Mouse (Mus musculus): ENCODE results near the gene Spon2. TPM values are rescaled to one million over a fixed set of nuclear protein-coding genes. Genes with fewer than 3 reads are reported as not detected.

Gene Spon2
- polyA plus RNA-seq, 1 experiment = not detected

DNA sequence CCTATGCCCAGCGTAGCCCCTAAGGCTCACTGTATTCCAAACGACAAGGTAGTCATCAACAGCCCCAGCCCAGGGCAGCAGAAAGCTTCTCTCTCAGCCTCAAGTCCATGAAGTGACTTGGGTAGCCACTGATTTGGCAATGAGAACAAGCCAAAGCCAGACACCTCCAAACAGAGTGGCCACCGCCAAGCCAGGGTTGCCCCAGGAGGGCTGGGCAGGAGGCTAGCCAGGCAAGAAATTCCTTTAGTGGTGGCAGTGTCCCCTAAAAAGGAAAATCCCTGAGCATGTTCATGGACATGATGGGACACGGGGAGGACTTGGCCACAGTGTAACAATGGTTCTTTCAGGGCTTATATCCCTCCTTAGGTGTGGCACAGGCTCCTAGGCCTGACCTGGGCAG is 1.6 kb upstream of the Spon2 start:
- Histone ChIP-seq H3K4me1 (peaks cover 17% of the 10 kb centered on the region), H3K36me3 (replicated peaks; ENCODE audit: low read length) (no peaks in the 10 kb centered on the region), H3K4me3 (replicated peaks) (no peak overlapping the region), H3K27me3 (replicated peaks) (peaks cover 71% of the 10 kb centered on the region), H3K9me3 (no peaks in the 10 kb centered on the region)
- no peak for TF ChIP-seq FLI1 (IDR thresholded peaks at IDR 0.05; ENCODE audit: low read length)
- TF ChIP-seq GATA1 (IDR thresholded peaks at IDR 0.05; ENCODE audit: borderline replicate concordance, low read length) = no peak

DNA sequence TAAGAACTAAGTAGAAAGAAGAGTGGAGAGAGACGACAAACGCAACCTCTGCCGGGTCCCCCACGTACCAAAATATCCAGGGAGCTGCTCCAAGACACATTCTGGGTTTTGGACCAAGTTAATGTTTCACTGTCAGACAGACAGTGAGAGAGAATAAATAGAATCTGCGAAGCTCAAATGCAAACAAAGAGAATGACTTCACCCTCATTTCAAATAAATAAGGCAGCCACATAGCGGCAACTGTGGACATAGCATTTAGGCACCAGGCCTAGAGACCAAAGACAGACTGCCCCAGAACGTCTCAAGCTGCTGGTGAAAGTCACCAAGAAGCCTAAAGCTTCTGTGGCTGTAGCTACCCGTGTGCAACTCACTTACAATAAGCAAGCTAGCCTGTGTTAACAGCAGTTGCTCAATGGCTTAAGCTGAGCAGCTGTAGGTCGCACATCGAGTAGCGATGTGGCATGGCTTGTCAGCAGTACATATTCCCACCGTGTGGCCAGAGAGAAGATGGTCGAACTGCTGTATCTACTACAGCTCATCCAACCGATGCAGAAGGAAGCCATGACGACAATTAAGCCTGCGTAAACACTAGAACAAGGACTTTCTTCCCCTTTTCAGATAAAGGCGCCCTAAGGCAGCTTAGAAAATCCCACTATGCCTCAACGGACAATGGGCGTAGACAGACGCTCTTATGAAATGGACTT is 643 bp upstream of the Spon2 start:
- TF ChIP-seq FLI1 (IDR thresholded peaks at IDR 0.05; ENCODE audit: low read length) (no peak), GATA1 (IDR thresholded peaks at IDR 0.05; ENCODE audit: borderline replicate concordance, low read length) (no peak)
- Histone ChIP-seq H3K36me3 (replicated peaks; ENCODE audit: low read length) (no peaks in the 10 kb centered on the region), H3K27me3 (replicated peaks) (peaks cover 76% of the 10 kb centered on the region), H3K9me3 (no peaks in the 10 kb centered on the region), H3K4me3 (replicated peaks) (no peak overlapping the region), H3K4me1 (peaks cover 17% of the 10 kb centered on the region)

DNA sequence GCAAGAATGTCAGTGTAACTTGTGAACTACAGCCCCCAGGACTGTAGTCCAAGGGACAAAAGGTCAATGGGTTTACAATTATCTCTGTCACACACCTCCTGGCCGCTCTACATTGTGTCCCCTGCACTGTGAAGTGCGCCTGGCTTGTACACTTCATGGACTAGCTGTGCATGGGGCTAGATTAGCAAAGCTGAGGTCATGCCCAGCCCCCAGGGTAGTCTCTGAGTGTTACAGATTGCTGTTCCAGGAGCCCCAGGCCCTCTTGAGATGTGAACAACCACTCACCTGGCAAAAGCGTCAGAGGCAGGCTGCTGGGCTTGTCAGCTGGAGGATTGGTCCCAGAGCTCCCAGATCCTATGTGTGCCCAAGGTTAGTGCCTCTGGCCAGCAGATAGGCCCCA is 592 bp downstream of the Spon2 start:
- TF ChIP-seq GATA1 (IDR thresholded peaks at IDR 0.05; ENCODE audit: borderline replicate concordance, low read length) (no peak), FLI1 (IDR thresholded peaks at IDR 0.05; ENCODE audit: low read length) (no peak)
- no peaks in the 10 kb centered on the region for H3K9me3 ChIP-seq
- peaks cover 22% of the 10 kb centered on the region for H3K4me1 ChIP-seq
- H3K36me3 ChIP-seq (replicated peaks; ENCODE audit: low read length) = no peaks in the 10 kb centered on the region
- H3K27me3 ChIP-seq (replicated peaks) = peaks cover 81% of the 10 kb centered on the region
- no peak overlapping the region for H3K4me3 ChIP-seq (replicated peaks)

DNA sequence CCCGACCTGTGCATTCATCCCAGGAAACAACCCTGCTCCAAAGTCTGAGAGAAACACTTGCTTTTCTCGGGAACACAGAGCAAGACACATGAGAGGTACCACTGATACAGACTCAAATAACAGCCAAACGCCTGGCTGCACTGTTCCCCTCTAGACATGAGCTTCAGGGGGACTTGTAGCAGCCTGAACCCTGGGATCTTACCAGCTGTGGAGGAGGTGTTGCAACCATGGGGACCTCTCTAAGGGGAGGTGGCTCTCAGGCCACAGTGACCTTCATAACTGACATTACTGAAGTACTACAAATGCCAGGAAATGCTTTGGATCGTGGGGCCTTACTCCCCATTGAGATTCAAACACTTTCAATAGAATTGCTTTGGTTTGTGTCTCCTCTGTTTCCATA is 3.5 kb downstream of the Spon2 start:
- H3K36me3 ChIP-seq (replicated peaks; ENCODE audit: low read length) = no peaks in the 10 kb centered on the region
- peaks cover 11% of the 10 kb centered on the region for H3K9me3 ChIP-seq

DNA sequence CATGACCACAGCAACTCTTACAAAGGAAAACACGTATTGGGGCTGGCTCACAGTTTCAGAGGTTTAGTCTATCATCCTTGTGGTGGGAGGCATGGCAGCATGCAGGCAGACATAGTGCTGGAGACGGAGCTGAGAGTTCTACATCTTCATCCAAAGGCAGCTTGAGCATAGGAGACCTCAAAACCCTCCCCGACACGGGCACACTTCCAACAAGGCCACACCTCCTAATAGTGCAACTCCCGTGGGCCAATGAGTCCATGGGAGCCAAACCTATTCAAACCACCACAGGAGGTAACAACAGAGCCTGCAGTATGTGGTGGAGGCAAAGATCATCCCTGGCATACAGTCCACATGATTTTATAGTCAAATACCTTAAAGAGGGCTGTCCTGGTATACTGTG is 7.0 kb downstream of the Spon2 start:
- H3K9me3 ChIP-seq = peaks cover 11% of the 10 kb centered on the region
- H3K27me3 ChIP-seq (replicated peaks) = peaks cover 47% of the 10 kb centered on the region
- TF ChIP-seq GATA1 (IDR thresholded peaks at IDR 0.05; ENCODE audit: borderline replicate concordance, low read length) (no peak), FLI1 (IDR thresholded peaks at IDR 0.05; ENCODE audit: low read length) (no peak)
- H3K36me3 ChIP-seq (replicated peaks; ENCODE audit: low read length) = no peaks in the 10 kb centered on the region
- H3K4me3 ChIP-seq (replicated peaks) = no peak overlapping the region
- H3K4me1 ChIP-seq = peaks cover 7% of the 10 kb centered on the region; the same call in 1 of the 2 replicates

More for the DNA sequence above, 3.5 kb downstream of the Spon2 start:
- Histone ChIP-seq H3K4me3 (replicated peaks) (no peak overlapping the region), H3K4me1 (peaks cover 24% of the 10 kb centered on the region), H3K27me3 (replicated peaks) (peaks cover 67% of the 10 kb centered on the region)
- TF ChIP-seq FLI1 (IDR thresholded peaks at IDR 0.05; ENCODE audit: low read length) = no peak
- TF ChIP-seq GATA1 (IDR thresholded peaks at IDR 0.05; ENCODE audit: borderline replicate concordance, low read length) = no peak

DNA sequence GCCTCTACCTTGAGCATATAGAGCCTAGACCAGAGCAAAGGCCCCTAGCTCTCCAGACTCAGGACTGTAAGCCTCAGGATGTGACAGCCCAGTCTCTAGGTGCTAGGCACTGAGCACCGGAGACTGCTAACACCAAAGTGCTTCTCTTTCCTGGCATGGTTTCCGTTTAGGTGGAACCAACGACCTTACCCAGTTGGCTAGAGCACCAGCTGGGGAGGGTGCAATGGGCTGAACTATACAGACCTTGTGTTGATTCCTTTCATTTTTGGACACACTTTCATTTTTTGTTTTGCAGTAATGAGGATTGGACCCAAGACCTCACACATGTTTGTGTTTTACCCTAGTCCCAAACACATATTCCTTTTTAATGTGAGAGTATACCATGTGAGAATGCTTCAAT is 7.7 kb downstream of the Spon2 start:
- peaks cover 11% of the 10 kb centered on the region for H3K9me3 ChIP-seq
- no peaks in the 10 kb centered on the region for H3K36me3 ChIP-seq (replicated peaks; ENCODE audit: low read length)
- H3K4me1 ChIP-seq = peaks cover 7% of the 10 kb centered on the region; the same call in 1 of the 2 replicates
- no peak for TF ChIP-seq FLI1 (IDR thresholded peaks at IDR 0.05; ENCODE audit: low read length)
- TF ChIP-seq GATA1 (IDR thresholded peaks at IDR 0.05; ENCODE audit: borderline replicate concordance, low read length) = no peak
- H3K27me3 ChIP-seq (replicated peaks) = peaks cover 41% of the 10 kb centered on the region
- no peak overlapping the region for H3K4me3 ChIP-seq (replicated peaks)

DNA sequence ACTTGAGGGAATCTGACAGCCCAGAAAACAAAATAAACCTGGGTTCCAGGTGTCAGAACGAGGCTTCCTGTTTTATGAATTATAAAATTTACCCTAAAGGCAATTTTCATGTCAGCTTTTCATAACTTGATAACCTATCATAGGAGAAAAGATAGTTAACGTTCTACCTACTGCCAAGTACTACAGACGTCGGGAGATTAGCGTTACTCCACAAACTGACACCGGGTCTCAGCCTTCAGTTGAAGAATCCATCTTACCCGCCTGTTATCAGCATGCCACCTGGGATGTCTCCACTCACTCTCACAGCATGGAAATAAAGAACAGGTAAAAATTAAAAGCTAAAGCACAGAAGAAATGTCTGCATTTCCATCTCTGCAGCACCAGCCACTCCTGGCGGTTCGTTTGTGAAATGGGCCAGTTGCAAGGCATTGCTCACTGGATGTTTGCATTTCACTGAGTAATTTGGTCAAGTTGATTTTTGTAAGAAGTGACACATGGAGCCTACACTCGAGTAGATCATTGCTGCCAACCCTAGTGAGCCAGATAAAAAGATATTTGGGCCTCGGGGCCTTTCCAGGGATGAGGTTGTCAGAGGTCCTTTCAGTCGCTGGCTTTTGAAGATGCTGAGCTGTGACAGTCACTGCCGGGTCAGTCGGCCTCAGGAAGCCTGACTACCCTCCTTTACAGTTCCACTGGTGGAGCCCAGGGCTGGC is 9.6 kb downstream of the Spon2 start:
- Histone ChIP-seq H3K9me3 (peaks cover 11% of the 10 kb centered on the region), H3K36me3 (replicated peaks; ENCODE audit: low read length) (no peaks in the 10 kb centered on the region), H3K4me3 (replicated peaks) (no peak overlapping the region), H3K27me3 (replicated peaks) (peaks cover 30% of the 10 kb centered on the region), H3K4me1 (peaks cover 16% of the 10 kb centered on the region)
- TF ChIP-seq FLI1 (IDR thresholded peaks at IDR 0.05; ENCODE audit: low read length) (no peak), GATA1 (IDR thresholded peaks at IDR 0.05; ENCODE audit: borderline replicate concordance, low read length) (no peak)

DNA sequence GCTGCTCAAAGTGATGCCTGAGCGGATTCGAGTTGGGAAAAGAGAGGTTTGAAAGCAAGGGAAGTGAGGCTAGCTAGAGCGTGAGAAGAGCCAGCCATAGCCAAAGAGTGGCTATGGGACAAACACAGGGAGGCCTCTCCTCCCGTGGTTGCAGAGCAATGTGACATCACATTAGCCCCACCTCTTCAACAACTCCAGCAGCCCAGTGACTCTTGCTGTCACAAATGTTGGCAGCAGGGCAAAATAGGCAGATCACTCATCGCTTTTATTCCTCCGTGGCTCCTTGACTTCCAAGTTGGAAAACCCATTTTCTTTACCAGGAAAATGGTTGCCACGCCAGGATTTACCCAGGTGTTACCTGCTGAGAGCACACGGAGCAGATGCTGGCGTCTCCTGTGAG is 11.1 kb downstream of the Spon2 start:
- peaks cover 24% of the 10 kb centered on the region for H3K27me3 ChIP-seq (replicated peaks)

DNA sequence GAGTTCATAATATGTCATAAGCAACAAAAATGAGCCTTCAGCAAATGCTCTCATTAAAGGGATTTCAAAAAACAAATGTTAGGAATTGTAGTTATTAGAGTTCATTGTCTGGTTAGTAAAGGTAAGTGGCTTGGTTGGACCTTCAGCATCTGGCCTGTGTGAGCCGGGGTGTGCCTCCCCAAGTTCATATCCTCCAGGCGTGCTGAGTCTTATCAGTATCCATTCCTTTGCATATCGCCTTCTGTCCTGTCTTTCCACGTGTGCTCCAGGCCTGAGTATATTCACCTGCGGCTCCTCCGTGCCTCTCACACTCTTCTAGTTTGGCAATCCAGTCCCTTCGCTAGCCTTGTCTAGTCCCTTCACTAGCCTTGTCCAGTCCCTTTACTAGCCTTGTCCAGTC is 11.9 kb downstream of the Spon2 start:
- H3K4me1 ChIP-seq = peaks cover 15% of the 10 kb centered on the region
- peaks cover 29% of the 10 kb centered on the region for H3K27me3 ChIP-seq (replicated peaks)
- TF ChIP-seq GATA1 (IDR thresholded peaks at IDR 0.05; ENCODE audit: borderline replicate concordance, low read length) = no peak
- TF ChIP-seq FLI1 (IDR thresholded peaks at IDR 0.05; ENCODE audit: low read length) = no peak
- H3K36me3 ChIP-seq (replicated peaks; ENCODE audit: low read length) = no peaks in the 10 kb centered on the region
- H3K4me3 ChIP-seq (replicated peaks) = no peak overlapping the region
- H3K9me3 ChIP-seq = peaks cover 10% of the 10 kb centered on the region

More for the DNA sequence above, 11.1 kb downstream of the Spon2 start:
- H3K9me3 ChIP-seq = peaks cover 11% of the 10 kb centered on the region
- peaks cover 12% of the 10 kb centered on the region for H3K4me1 ChIP-seq
- TF ChIP-seq FLI1 (IDR thresholded peaks at IDR 0.05; ENCODE audit: low read length) (no peak), GATA1 (IDR thresholded peaks at IDR 0.05; ENCODE audit: borderline replicate concordance, low read length) (no peak)
- H3K4me3 ChIP-seq (replicated peaks) = no peak overlapping the region
- no peaks in the 10 kb centered on the region for H3K36me3 ChIP-seq (replicated peaks; ENCODE audit: low read length)

DNA sequence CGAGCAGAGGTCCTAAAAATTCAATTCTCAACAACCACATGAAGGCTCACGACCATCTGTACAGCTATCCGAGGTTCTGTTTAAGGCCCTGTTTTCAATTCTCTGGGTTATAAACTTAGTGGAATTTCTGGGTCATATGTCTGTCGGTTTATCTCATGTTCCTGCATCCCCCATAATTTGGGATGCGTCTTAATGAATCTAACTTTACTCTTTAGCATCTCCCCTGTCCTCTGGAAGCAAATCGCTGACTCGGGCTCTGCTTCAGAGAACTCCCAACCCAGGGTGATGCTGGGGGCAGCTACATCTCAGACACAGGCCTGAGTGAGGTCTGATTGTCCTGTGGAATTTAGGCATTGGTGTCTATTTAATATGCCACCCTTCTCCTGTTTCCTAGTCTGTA is 14.0 kb downstream of the Spon2 start:
- Histone ChIP-seq H3K9me3 (no peaks in the 10 kb centered on the region), H3K4me1 (peaks cover 20% of the 10 kb centered on the region), H3K4me3 (replicated peaks) (no peak overlapping the region), H3K36me3 (replicated peaks; ENCODE audit: low read length) (no peaks in the 10 kb centered on the region), H3K27me3 (replicated peaks) (peaks cover 30% of the 10 kb centered on the region)
- TF ChIP-seq FLI1 (IDR thresholded peaks at IDR 0.05; ENCODE audit: low read length) (no peak), GATA1 (IDR thresholded peaks at IDR 0.05; ENCODE audit: borderline replicate concordance, low read length) (no peak)

All from megakaryocyte, embryonic 14.5 days (primary cell).